Mouse (Mus musculus): ENCODE measurements at regions not wholly inside any gene's neighbourhood (a gene's known extent, or its start where the extent isn't known, plus 50 kb on each side); places are given as distances from the start of the nearest gene placed in this dataset.

DNA sequence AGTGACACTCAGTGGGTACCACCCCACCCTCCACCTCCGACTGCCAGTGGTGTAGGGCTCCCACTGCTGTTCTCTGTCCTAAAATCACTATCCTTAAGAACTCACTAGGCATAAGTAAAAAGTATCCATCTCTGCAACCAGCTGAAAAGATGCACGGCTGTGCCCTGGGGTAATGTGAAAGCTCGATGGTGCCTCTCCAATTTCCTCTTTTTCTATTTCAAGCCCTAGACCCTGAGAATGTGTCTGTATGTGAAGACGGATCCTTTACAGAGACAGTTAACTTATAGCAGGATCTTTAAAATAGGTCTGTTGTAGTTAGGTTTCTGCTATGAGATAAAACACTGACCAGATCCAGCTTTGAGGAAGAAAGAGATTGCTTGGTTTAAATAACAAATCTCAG lies 149.1 kb upstream of the Thbs1 start:
- in situ Hi-C loops (cut with MboI, MseI), result no loop called here

DNA sequence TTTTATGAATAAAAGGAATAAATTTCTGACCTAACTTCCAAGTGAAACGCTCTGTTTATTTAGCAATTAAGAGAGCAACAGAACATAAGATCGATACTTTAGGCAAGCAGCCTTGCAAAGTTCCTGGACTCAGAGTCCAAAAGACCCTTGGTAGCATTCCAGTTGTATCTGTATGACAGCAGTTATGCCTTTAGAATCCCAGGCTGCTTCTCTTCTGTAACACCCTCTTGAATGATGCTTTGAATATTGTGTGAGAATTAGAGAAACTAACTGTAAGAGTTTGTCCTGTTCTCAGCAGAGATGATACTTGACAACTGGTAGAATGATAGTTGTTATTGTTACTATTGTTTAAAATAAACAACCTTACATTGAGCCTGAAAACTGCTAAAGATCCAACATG lies 148.2 kb upstream of the Thbs1 start:
- in situ Hi-C loops (cut with MboI, MseI), result no loop called here

DNA sequence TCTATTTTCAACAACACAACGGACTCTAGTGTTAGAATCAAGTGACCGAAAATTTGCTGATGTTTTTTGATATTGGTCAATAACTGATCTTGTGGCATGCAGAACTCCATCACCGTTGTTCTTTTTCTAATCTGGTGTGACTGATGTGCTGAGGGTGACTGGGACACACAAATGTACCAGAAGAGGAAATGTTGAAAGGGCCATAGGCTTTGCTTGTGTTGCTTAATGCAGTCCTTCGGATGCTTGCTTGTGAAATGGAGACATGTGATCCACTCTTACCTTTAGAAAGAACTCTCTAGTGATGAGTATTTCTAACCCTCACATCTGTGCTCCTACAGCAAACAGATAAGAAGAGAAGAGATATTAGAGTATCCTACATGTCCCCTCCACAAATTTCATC lies 145.9 kb upstream of the Thbs1 start:
- in situ Hi-C loops (cut with MboI, MseI), result no loop called here

DNA sequence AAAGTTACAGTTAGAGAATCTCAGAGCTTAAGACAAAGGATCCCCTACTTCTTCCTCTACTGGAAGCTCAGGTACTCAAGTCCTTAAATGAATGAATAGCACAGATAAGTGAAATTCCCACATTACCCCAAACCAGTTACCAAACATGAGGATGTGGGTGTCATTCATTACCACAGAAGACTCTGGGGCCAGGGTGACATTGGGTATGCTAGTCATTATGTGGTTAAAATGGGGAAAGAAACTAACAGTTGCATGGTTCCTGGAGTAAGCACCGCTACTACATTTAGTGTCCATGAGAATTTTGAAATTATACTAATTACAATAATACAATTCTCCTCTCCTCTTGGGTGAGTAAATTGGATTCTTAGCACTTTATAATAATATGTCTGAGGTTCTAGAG lies 142.9 kb upstream of the Thbs1 start:
- in situ Hi-C loops (cut with MboI, MseI), result no loop called here

DNA sequence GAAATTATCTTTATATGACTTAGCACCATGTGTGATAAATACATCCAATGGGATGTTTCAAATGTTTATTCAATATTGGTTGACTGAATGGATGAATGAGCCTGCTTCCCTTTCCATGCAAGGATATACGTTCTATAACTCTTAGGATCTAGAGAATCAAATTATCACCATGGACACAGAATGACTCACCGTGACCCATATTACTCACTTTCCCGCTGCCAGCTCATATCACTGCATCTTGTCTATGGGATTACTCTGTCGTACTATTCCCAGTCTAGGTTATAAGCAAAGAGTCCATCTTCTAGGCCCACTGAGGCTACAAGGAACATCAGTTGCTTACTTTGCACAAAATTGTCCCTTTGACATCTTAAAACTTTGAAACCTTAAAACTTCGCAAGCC lies 141.0 kb upstream of the Thbs1 start:
- in situ Hi-C loops (cut with MboI, MseI), result loop anchor here (10.0 kb wide), 1 partner anchor 164 kb away; no protein-coding TSS in a partner anchor

DNA sequence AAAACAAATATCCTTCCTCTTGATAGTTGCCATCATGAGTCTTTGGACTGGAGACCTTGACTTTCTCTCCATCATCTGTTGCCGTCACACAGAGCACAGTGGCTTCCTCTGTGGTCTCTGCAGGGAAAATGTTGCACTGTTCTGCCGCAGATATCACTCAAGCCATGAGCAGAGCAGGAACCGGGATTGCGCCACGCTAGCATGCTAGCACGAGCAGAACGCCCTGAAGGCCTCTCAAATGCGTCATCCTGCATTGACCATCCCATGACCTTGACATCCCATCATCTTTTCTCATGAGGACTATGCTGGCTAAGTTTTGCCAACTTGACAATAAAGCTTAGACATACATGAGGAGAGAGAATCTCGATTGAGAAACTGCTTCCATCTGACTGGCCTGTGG lies 134.6 kb upstream of the Thbs1 start:
- in situ Hi-C loops (cut with MboI, MseI), result loop anchor here (10.0 kb wide), 1 partner anchor 158 kb away; no protein-coding TSS in a partner anchor

DNA sequence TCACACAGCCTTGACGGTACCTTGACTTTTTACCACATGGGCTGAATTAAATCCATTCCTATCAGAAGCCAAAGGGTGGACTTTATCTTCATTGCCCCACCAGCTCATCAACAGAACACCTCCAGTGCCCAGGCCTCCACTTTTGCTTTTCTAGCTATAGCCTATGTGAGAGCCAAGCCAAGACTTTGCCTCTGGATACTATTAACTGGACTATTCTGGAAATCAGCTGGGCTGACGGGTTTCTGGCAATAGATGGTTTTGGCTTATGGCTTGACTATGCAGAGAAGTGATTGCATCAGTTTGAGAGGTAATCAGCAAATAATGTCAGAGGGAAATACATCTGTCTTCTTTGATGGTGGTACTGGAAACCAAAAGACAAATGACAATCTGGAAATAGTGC lies 130.8 kb upstream of the Thbs1 start:
- in situ Hi-C loops (cut with MboI, MseI), result no loop called here

DNA sequence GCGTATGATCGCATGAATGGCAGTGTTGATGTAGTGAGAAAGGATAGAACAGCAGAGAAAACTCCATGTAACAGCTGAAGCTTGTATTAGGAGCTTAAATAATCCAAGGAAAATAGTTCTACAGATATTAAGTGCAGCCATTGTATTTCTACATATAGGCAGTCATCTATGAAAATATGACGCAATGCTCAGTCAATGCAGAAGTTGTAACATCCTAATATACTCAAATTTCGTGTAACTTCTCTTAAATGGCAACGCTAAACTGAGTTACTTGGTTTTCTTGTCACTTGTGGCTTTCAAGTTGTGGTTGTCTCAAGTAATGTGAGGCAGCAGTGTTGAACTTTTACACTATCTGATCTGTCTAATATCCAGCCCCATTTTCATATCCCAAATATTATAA lies 127.1 kb upstream of the Thbs1 start:
- in situ Hi-C loops (cut with MboI, MseI), result no loop called here

DNA sequence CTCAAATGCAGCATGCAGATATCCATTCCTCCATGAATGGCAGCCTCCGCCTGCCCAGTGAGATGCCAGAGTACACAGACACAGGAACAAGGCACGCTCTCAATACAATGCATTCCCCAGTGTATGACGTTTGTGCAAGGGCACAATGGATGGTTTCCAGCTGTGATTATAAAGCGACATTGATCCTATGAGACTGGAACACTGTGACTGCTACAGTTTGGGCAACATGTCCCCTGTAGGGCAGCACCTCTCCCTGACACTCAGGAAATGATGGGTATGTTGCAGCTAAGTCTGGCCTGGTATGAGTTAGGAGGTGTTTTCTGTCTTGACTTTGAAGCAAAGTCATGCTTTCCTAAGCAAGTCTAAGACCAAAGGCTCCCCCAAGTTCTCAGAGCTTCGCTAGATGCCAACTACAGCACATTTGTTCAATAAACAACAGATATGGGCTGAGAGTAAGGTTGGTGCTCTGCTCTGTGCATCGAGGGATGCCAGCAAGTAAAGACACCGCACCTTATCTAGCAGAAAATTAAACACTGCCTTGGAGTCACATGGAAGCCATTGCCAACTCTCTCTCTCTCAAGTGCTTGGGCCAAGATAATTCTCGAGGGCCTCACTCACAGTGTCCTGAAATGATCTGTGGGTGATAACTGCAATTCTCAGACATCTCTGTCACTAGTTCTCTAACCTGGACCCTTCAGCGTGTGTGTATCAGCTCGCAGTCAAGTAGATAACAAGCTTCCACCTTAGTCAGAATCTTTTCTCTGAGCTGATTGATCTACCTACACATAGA lies 124.1 kb upstream of the Thbs1 start:
- in situ Hi-C loops (cut with MboI, MseI), result no loop called here

DNA sequence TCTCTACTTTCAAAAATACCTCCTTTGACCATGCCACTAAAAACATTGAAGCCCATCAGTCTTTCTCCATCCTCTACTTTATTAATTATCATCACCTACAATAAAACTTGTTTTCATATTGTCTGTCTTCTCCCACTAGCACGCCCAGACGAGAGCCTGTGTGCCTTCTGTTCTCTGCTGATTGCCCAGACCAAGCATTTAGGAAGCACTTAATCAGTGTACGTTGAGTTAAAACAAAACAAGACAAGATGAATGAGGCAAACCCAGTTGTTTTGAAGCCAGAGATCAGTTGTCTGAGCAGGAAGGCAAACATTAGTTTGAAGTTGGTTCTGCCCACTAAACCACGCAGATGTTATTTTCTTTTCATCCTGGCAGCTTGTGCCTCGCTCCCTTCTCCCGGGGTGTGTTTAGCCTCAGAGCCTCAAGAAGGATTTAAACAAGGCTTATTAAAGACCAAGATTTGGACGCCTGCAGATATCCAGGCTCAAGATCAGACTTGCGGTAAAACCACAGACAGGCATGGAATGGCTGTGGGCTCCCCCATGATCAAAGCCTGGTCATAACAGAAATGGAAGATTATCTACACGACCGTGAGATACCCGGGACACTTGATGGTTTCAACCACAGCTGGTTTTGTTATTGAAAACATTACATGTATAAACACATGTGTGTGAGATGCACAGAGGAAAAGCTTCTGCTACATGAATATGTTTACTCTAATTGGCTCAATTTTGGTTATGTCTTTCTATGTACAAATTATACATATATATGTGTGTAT lies 123.1 kb upstream of the Thbs1 start:
- in situ Hi-C loops (cut with MboI, MseI), result no loop called here

DNA sequence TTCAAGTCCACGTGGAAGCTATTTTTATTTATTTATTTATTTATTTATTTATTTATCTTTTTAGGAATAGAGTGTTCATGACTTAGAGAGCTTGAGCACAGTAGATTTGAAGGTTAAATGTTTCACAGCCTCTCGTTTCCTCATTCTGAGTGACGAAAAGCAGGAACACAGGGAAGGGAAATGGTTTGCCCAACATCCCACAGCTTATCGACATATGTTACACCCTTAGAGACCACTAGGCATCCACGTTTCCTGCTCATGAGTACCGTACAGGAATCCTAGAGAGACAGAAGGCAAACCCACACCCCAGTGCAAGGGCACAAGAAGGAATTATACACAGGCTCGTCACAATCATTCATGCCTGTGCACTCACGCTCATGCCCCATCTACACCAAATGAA lies 122.5 kb upstream of the Thbs1 start:
- in situ Hi-C loops (cut with MboI, MseI), result no loop called here

DNA sequence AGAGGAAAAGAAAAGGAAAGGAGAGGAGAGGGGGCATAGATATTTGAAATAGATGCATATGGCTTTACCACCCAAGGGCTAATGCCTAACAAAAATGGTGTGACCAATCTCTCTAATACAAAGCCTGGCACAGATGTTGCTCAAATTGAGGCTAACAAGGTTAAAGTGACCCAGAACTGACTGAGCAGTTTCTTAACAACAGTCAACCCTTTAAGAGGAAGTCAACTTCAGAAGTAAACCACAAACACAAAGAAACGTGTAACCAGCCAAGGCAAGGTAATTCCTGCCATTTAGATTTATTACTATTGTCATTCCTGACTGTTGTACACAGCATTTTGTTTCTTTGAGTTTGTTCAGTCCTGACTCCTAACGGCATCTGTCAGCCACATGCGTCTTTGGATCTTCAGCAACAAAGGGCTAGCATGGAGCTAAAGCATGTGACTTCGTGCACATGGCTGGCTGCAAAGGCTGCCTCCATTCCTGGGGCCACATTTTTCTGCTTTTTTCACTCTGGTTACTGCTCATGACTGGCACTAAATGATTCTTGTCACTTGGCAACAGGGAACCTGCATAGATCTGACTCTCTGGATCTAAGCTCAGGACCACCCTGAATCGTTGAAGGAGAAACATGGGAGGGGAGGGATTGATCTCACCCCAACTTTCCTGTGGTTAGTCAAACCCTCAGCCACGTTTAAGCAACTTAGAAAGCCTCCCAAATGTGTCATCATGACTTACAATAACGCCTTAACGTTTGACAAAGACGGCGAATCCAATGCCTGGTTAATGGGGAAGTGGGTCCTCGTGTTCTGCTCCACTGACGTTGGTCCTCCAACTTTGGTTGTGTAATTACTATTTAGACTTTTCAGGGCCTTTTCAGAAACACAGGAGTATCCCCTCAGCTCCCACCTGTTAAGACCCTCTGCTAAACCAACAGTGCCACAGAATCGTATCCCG lies 115.3 kb upstream of the Thbs1 start:
- in situ Hi-C loops (cut with MboI, MseI), result loop anchor here (10.0 kb wide), 1 partner anchor 1208 kb away; the partner anchor contains the start of genes Dnajc17 and Zfyve19

DNA sequence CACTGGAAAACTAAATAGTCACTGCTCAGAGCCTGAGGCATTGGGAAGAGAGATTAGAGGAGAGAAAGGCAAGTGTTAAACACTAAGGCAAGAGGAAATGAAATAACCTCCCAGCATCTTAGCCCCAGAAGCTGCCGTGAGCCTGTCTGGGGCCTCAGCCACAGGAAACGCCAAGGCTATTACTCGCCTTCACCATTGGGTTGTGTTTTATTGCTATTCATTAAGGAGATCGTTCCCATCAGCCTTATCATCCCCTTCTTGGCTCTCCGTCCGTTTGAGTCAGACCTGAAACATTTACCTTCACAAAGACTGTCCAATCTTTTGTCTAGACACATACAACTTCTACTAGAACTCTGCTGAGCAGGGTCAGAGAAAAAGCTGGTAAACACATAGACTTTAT lies 112.0 kb upstream of the Thbs1 start:
- in situ Hi-C loops (cut with MboI, MseI), result loop anchor here (10.0 kb wide), 1 partner anchor 1205 kb away; the partner anchor contains the start of genes Dnajc17 and Zfyve19

DNA sequence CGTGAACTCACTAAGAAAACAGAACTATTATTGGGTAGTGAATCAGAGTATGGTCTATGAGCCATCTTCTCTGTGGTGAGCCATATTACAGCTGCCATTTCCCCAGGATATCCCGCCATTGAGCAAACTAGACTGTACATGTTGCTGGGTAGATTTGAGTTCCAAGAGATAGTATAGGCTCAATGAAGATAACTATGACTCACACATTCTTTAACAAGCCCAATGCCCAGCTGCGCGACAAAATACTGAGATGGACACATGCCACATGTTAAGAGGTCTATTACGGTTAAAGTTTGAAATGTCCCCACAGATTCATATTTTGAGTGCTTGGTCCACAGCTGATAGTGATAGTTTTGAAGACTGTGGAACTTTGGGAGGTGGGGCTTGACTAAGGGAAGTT lies 107.5 kb upstream of the Thbs1 start:
- in situ Hi-C loops (cut with MboI, MseI), result no loop called here

DNA sequence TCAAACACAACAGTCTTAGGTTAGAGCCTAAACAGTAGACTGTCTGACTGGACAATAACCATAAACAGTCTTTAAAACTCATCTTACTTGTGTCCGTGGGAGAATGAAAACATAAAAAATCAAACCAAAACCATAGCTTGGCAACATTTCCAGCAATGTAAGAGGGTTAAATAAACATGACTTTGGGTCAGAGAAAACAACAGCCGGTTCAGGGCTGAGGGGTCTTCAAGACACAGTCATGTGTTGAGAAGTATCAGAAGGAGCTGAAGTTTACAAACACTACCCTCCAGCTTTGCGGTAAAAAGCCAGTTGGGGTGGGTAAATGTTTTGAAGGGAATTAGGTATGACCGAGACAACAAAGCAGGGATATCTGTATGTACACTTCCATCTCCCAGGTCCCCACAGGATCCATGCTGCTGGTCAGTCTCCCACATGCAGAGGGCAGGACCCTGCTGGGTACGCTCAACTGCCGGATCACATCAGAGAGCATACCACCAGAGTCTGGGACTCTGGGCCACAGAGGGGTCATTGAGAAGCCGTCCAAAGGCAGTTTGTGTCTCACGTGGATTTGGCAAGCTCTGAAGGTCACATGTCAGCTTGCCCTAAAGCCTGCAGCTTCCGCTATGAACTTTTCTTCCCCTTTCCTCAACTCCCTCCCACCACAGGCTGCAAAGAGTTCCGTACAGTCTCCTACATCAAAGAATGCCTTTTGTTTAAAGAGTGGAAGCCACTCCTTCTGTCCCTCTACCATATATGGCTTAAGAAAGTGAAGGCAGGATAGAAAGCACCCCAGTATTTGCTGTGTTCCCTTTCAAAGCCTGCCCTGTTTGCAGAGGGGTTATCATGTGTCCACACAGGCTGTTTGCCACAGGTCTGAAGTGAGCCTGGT lies 103.9 kb upstream of the Thbs1 start:
- in situ Hi-C loops (cut with MboI, MseI), result no loop called here

DNA sequence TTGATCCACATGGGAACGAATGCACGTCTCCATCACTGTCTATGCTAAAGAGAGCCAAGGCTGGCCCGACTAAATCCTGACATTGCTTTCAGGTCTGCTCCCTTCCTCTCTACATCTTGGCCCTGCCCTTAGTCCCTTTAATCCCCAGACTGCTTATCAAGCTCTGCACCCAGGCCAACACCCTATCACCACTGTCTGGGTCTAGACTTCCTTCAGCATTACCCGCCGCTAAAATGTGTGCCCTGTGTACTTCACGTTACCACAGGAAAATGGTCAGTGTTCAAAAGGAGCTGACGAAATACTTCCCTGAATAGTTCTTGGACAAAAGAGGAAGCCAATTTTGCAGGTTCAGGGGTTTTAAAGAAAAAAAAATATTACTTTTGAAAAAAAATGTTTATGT lies 100.0 kb upstream of the Thbs1 start:
- in situ Hi-C loops (cut with MboI, MseI), result no loop called here

DNA sequence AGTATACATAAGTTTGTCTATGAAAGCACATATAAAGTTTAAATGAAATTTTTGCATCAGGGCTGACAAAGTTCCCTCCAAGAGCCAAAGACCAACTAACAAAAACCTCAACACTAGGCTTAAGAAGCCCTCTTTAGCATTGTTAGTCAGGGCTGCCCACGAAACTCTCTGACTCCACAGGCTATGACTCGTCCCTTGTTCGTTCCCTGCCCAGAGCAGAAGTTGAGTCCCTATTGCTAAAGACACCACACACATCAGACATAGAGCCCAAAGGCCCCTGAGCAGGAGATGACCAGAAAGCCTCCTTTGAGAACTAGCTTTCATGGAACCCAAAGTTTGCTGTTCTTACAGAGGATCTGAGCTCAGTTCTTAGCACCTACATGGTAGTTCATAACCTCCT lies 99.5 kb upstream of the Thbs1 start:
- in situ Hi-C loops (cut with MboI, MseI), result no loop called here

DNA sequence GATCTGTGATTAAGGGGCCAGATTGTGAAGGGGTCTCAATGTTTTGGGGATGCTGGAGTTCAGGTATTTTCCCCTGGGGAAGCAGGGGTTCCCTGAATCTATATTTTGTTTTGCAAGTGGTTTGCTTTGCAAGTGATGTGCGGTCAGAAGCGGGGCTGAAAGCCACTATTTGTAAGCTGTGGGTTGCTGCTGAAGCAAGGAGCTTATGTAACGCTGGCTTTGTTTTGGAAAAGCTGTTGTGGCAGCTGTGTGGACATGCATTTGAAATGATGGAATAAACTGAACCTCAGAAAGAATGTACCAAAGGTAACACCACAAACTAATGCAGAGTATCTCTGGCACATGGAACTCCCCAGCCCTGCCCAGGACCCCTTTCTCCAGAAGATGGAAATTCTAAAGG lies 98.5 kb upstream of the Thbs1 start:
- in situ Hi-C loops (cut with MboI, MseI), result no loop called here

DNA sequence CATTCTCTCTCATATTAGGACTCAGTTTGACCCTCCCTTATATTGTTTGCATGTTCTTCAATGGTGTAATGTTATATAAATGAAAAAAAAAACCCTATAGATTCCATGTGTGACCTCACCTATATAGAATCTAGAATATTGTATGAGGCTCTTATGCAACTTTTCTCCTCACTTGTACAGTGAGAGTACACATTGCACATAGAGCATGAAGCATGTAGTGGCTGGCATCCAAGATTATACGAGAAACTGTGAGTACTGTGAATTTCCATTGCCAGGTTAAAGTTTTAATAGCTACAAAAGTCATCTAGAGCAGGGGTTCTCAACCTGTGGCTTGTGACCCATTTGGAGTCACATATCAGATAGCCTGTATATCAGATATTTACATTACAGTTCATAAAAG lies 96.5 kb upstream of the Thbs1 start:
- in situ Hi-C loops (cut with MboI, MseI), result no loop called here

DNA sequence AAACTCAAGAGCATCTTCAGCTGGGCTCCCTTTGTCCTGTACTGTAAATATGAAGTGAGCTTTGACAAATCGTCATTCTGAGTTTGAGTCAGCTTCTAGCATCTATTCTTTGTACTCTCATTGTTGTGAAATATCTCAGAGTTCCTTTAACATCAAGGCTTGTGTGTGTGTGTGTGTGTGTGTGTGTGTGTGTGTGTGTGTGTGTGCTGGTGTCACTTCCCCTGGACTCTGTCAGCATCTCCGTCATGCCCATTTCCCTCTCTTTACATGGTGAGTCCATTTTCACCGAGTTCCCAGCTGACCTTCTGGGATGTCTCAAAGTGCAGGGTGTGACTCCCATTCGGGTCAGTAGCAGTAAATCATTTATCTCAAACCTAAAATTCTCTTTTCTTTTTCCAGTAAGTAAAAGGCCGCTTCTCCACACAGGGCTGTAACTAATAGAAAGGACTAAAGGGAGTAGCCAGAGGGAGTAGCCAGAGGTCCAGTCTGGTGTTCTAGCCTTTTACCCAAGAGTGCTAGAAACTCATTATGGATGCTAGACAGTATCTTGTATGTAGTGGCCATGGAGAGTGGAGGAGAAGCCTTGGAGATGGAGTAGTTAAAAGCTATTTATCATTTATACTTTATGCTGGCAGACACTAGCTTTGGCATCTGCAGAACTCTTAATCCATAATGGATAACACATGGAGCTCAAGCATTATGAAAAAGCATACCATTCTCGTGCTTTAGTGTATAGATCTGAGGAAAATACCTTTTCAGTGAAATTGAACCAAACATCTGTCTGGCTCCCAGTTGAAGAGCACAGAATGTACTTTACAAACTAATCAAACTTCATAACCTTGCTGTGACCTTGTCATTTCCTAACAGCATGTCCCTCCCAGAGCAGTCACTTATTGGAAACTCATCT lies 85.6 kb upstream of the Thbs1 start:
- in situ Hi-C loops (cut with MboI, MseI), result no loop called here
